Mouse (Mus musculus) brain, embryonic 14.5 days (tissue): ENCODE data around the gene Ubxn6.

Experiments
- CTCF ChIP-seq: fragments of 200-500 bp; IDR thresholded peaks from 2 replicates; pipeline ENCODE4 v1.5.1; 2012; ENCODE audit warnings: inconsistent platforms, mild to moderate bottlenecking, moderate library complexity, borderline replicate concordance; ENCODE audit not compliant: insufficient read depth, insufficient read length; ENCODE audit errors: extremely low read depth
- POLR2A ChIP-seq: fragments of 200-500 bp; IDR thresholded peaks from 2 replicates; pipeline ENCODE4 v1.6.1; 2012; ENCODE audit warnings: mild to moderate bottlenecking, inconsistent platforms, borderline replicate concordance; ENCODE audit not compliant: poor library complexity, insufficient read depth, insufficient read length, severe bottlenecking; ENCODE audit errors: extremely low read depth

- TF ChIP-seq POLR2A: no peak
- no peak for TF ChIP-seq CTCF
Observed at GRCm38 (mm10) chr17:56072243-56072642, 2.6 kb downstream of the Ubxn6 start.
